Mouse (Mus musculus) MEL (cell line): ENCODE measurements at regions not wholly inside any gene's neighbourhood (a gene's known extent, or its start where the extent isn't known, plus 50 kb on each side); places are given as distances from the start of the nearest gene placed in this dataset.

Experiments used
- DNase-seq: peaks from one replicate; pipeline ENCODE4 v3.0.0; 2011; ENCODE audit warnings: low read depth, low spot score
- H3K27ac ChIP-seq: 2 replicates; pipeline ENCODE4 v1.5.1; 2012; ENCODE audit warnings: low read depth, mild to moderate bottlenecking, control low read depth, low read length, moderate library complexity; ENCODE audit not compliant: control insufficient read depth
- H3K27me3 ChIP-seq, 2 experiments: fragments of 150-350 bp in 1 of 2; sonication (generic) in 1 of 2; 2 replicates each; pipeline ENCODE4 v1.6.1; 2012; ENCODE audit warnings: low read length in 2 of 2, mild to moderate bottlenecking in 2 of 2, improper control_type of control experiment in 1 of 2, moderate library complexity in 1 of 2; ENCODE audit not compliant: insufficient read depth in 2 of 2, control insufficient read depth in 1 of 2
- H3K36me3 ChIP-seq, 2 experiments: 2 replicates each; pipeline ENCODE4 v1.6.1; 2012 to 2014; ENCODE audit warnings: low read length in 2 of 2, improper control_type of control experiment in 1 of 2, inconsistent platforms in 1 of 2, mild to moderate bottlenecking in 1 of 2; ENCODE audit not compliant: insufficient read depth in 2 of 2, control insufficient read depth in 1 of 2
- H3K4me1 ChIP-seq, 2 experiments: fragments of 150-350 bp in 1 of 2; sonication (generic) in 1 of 2; 2 replicates each; pipeline ENCODE4 v1.6.1; 2012; ENCODE audit warnings: low read length in 2 of 2, improper control_type of control experiment in 1 of 2, mild to moderate bottlenecking in 1 of 2; ENCODE audit not compliant: insufficient read depth in 2 of 2, control insufficient read depth in 1 of 2
- H3K4me3 ChIP-seq, 2 experiments: fragments of 150-350 bp in 1 of 2; sonication (generic) in 1 of 2; 2 replicates each; pipeline ENCODE4 v1.5.1; 2012; ENCODE audit warnings: low read depth in 2 of 2, low read length in 2 of 2, mild to moderate bottlenecking in 2 of 2, moderate library complexity in 2 of 2, control low read depth in 1 of 2, improper control_type of control experiment in 1 of 2; ENCODE audit not compliant: control insufficient read depth in 1 of 2, insufficient read depth in 1 of 2
- H3K79me2 ChIP-seq: 2 replicates; pipeline ENCODE4 v1.6.1; 2012; ENCODE audit warnings: mild to moderate bottlenecking, low read length, moderate library complexity; ENCODE audit not compliant: control insufficient read depth, poor library complexity, insufficient read depth
- H3K9ac ChIP-seq: 2 replicates; pipeline ENCODE4 v1.6.1; 2012; ENCODE audit warnings: low read depth, mild to moderate bottlenecking, control low read depth, low read length, moderate library complexity; ENCODE audit not compliant: control insufficient read depth, poor library complexity, severe bottlenecking
- H3K9me3 ChIP-seq: fragments of 150-350 bp; sonication (generic); replicated peaks from 2 replicates; pipeline ENCODE4 v1.6.1; 2012; ENCODE audit warnings: mild to moderate bottlenecking, low read length, improper control_type of control experiment, moderate library complexity; ENCODE audit not compliant: insufficient read depth
- GABPA ChIP-seq: IDR thresholded peaks from 2 replicates; pipeline ENCODE4 v1.6.1; 2012; ENCODE audit warnings: low read depth, mild to moderate bottlenecking, inconsistent platforms, low read length, improper control_type of control experiment, moderate library complexity
- HCFC1 ChIP-seq: IDR thresholded peaks from 2 replicates; pipeline ENCODE4 v1.6.1; 2012; ENCODE audit warnings: low read depth, mild to moderate bottlenecking, inconsistent platforms, low read length, improper control_type of control experiment, moderate library complexity
- MYC ChIP-seq: IDR thresholded peaks from 2 replicates; pipeline ENCODE4 v1.6.1; 2011; ENCODE audit warnings: low read depth, mild to moderate bottlenecking, low read length, improper control_type of control experiment, moderate library complexity
- POLR2AphosphoS2 ChIP-seq: IDR thresholded peaks from 2 replicates; pipeline ENCODE4 v1.6.1; 2011; ENCODE audit warnings: low read length, improper control_type of control experiment
- RAD21 ChIP-seq: IDR thresholded peaks from 2 replicates; pipeline ENCODE4 v1.6.1; 2011; ENCODE audit warnings: mild to moderate bottlenecking, low read depth, low read length, improper control_type of control experiment
- RCOR1 ChIP-seq: IDR thresholded peaks from 2 replicates; pipeline ENCODE4 v1.6.1; 2012; ENCODE audit warnings: low read depth, mild to moderate bottlenecking, inconsistent platforms, low read length, improper control_type of control experiment
- TBP ChIP-seq: IDR thresholded peaks from 2 replicates; pipeline ENCODE4 v1.8.0; 2011; ENCODE audit warnings: low read depth, low read length, improper control_type of control experiment
- UBTF ChIP-seq: IDR thresholded peaks from 2 replicates; pipeline ENCODE4 v1.6.1; 2012; ENCODE audit warnings: low read depth, mild to moderate bottlenecking, inconsistent platforms, low read length, improper control_type of control experiment, moderate library complexity, borderline replicate concordance; ENCODE audit not compliant: insufficient read depth
- ZC3H11A ChIP-seq: IDR thresholded peaks from 2 replicates; pipeline ENCODE4 v1.6.1; 2012; ENCODE audit warnings: low read depth, mild to moderate bottlenecking, inconsistent platforms, low read length, improper control_type of control experiment
- ZKSCAN1 ChIP-seq: IDR thresholded peaks from 2 replicates; pipeline ENCODE4 v1.6.1; 2012; ENCODE audit warnings: low read depth, mild to moderate bottlenecking, inconsistent platforms, low read length, improper control_type of control experiment, moderate library complexity
- ZMIZ1 ChIP-seq: IDR thresholded peaks from 2 replicates; pipeline ENCODE4 v1.6.1; 2012; ENCODE audit warnings: low read depth, mild to moderate bottlenecking, inconsistent platforms, low read length, improper control_type of control experiment, moderate library complexity

GRCm38 (mm10) chr2:123385622-123386418, 620.8 kb downstream of the Sqor start:
- no peak for DNase-seq
- H3K4me3 ChIP-seq, result no peak overlapping the region
- H3K27ac ChIP-seq, result no peak overlapping the region
- no peaks in the 10 kb centered on the region for H3K4me1 ChIP-seq
- H3K27me3 ChIP-seq, result no peaks in the 10 kb centered on the region
- no peaks in the 10 kb centered on the region for H3K36me3 ChIP-seq
- H3K9me3 ChIP-seq, result no peaks in the 10 kb centered on the region
- TF ChIP-seq TBP (no peak), POLR2AphosphoS2 (no peak), RAD21 (no peak)
- no peak overlapping the region for H3K9ac ChIP-seq
- no peaks in the 10 kb centered on the region for H3K79me2 ChIP-seq

- Histone ChIP-seq H3K9me3 (no peaks in the 10 kb centered on the region), H3K4me1 (no peaks in the 10 kb centered on the region), H3K79me2 (no peaks in the 10 kb centered on the region), H3K27ac (no peak overlapping the region), H3K9ac (no peak overlapping the region), H3K36me3 (no peaks in the 10 kb centered on the region), H3K27me3 (no peaks in the 10 kb centered on the region)
- DNase-seq, result no peak
- no peak for TF ChIP-seq UBTF
- no peak for TF ChIP-seq ZKSCAN1
- TF ChIP-seq ZC3H11A, result no peak
- TF ChIP-seq TBP, result no peak
- TF ChIP-seq RCOR1, result no peak
- TF ChIP-seq, all 39 proteins: peak for 0
- no peak overlapping the region for H3K4me3 ChIP-seq
Measured at GRCm38 (mm10) chr2:123386773-123387604, 622.0 kb downstream of the Sqor start.

- TF ChIP-seq UBTF (no peak), RAD21 (no peak), ZC3H11A (no peak), RCOR1 (no peak), ZMIZ1 (no peak), GABPA (no peak), HCFC1 (no peak), MYC (no peak)
- Histone ChIP-seq H3K4me1 (no peaks in the 10 kb centered on the region), H3K27ac (no peak overlapping the region), H3K9ac (no peak overlapping the region), H3K36me3 (no peaks in the 10 kb centered on the region), H3K79me2 (no peaks in the 10 kb centered on the region), H3K9me3 (no peaks in the 10 kb centered on the region), H3K4me3 (no peak overlapping the region), H3K27me3 (no peaks in the 10 kb centered on the region)
- DNase-seq, result no peak
Measured at GRCm38 (mm10) chr2:123390981-123391380, 625.9 kb downstream of the Sqor start.
